Mouse (Mus musculus) gastrocnemius, postnatal 14 days (tissue): Measurements from ENCODE around the gene Adamts2. TPM values are rescaled to one million over a fixed set of nuclear protein-coding genes. Genes with fewer than 3 reads are reported as not detected.

Source experiments
- DNase-seq: peaks from one replicate; pipeline ENCODE4 v3.0.0; 2021; ENCODE audit warnings: mixed read lengths
- intact Hi-C: fragments of 180-260 bp; cut with DNase I; formaldehyde crosslinking; loops from one replicate; pipeline ENCODE4 v1.15.1; 2025; ENCODE audit warnings: low total_unique reads
- long read RNA-seq, 2 experiments: library from polyadenylated mRNA; stranded (forward); transcript quantifications; one replicate each; pipeline ENCODE4 v2.0.0; 2021
- total RNA-seq, 2 experiments: library from RNA; stranded (reverse); gene quantifications; 2 replicates each; pipeline ENCODE4 v1.2.3; 2021

Adamts2 gene
- total RNA-seq, result 10 to 100 TPM; 19.0 to 26.6 TPM
- long read RNA-seq, experiment 1, full-length matches to known transcripts, result 19 of 28 reads
- long read RNA-seq, experiment 1, partial matches to known transcripts, result 6 of 28 reads
- long read RNA-seq, experiment 1, other reads (novel, unspliced or antisense), result 3 of 28 reads
- long read RNA-seq, experiment 2, full-length matches to known transcripts, result 38 of 54 reads
- long read RNA-seq, experiment 2, partial matches to known transcripts, result 9 of 54 reads
- long read RNA-seq, experiment 2, other reads (novel, unspliced or antisense), result 7 of 54 reads

DNA sequence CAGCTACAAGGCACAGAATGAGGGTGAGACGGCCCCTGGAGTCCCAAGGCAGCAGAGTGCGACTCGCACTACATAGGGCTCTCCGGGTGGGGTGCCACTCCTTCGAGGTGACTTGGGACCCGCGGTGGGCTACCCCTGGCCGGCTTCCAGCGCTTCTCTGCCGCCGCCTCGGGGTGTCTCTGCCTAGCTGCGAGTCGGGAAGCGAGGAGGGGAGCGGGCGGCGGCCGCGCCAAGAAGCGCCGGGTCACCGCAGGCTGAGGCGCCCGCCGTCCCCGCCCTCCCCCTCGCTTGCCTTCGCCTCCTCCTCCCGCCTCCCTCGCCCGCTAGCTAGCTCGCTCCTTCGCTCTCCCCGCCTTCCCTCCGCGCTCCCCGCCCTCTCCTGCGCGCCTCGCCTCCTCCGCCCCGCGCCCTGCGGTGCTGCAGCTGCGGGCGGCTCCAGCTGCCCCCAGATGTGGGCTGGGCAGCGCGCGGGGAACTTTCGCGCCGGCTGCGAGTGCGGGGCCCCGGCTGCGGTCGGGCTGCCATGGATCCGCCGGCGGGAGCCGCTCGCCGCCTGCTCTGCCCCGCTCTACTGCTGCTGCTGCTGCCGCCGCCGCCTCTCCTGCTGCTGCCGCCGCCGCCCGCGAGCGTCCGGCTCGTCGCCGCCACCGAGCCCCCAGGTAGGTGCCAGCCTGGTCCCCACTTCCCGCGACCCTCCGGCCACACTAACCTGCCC is at the start of gene Adamts2:
Gene Adamts2 (plus strand): TSS at position 444 of the 715 bp plus-strand sequence.
- peak; percentile 89 for DNase-seq
- intact Hi-C loops, result loop anchor here (10.0 kb wide), 1 partner anchor 147 kb away; no protein-coding TSS in a partner anchor

DNA sequence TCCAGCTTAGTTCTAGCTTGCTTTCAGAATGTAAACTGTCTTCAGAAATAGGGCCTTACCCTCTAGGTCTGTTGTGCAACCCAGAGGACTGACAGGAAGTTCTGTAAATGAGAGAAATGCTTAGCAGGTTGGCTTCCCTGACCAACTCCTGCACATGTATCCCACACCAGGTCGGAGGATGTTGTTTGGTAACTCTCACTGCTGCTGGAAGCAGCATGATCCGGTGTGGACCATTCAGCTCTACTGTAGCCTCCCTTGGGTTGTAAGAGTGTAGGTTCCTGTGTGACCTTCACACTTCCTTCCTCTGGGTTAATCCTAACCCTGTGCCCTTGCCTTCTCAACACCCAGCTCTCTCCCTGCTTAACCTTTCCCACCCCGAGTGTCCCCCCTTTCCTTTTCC is 44.8 kb upstream of the Adamts2 start:
- no peak for DNase-seq
- intact Hi-C loops, result no loop called here

DNA sequence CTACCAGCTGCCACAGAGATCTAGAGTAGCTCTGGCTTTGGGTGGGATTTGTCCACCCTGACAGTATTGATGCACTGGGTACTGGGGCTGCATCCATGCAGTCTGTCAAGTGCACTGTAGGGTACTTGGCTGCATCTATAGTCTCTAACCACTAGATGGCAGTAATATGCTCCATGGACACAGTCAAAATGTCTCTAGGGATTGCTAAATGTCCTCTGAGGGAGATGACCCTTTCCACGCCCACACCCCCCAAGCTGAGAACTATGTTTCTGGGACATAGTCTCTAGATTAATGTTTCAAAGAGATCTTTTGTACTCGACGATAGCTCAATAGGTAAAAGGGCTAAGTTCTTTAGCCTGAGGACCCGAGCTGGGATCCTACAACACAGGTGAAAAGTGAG is 42.8 kb upstream of the Adamts2 start:
- DNase-seq, result no peak
- intact Hi-C loops, result no loop called here

DNA sequence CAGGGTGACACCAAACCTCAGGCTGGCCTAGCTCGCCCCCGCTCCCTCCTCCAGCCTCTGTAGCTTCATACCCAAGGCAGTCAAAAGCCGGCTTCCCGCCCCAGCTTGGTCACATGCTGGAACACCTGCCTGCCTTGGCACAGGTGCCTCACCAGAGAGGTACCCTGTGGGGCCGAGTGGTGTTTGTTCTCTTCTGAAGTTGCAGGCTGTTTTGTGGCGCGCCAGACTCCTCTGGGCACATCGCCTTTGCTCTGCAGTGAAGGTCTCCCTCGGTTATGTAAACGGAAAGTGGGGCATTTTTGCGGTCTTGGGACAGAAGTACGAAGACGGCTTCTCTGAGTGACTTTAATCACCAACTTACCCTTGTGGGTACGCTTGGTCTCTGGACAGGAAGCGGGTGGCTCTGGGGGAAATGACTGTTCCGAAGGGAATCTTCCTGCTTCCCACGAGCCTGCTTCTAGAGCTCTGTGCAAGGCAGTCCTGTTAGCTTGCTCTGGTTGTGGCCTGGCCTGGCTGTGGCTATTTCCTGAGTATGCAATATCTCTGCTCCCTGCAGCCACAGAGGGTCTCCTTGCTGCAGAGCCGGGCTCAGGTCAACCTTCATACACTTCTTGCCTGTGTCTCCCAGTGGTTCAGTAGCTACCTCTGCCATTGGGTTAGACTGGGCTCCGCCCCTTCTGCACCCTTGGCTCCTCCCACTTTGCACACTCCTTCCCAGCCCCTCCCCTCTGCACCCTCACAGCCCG is 36.2 kb upstream of the Adamts2 start:
- intact Hi-C loops, result no loop called here
- no peak for DNase-seq

DNA sequence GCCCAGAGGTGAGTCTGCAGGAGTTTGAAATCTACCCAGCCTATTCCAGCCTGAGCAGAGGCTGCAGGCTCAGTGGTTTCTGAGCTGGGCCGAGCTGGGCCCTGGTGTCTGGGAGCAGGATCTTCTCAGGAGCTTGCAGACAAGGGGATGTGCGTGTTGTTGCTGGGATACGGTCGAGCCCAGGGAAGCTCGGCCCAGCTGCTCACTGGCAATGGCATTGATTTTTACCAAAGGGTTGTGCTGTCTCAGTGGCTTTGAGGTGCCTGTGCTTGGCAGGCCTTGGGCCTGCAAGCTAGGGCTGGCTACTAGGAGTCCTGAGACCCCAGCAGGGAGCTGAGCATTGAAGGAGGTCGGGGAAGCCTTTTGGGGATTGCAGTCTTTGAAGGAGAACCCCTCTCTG is 30.4 kb upstream of the Adamts2 start:
- no peak for DNase-seq
- intact Hi-C loops, result no loop called here

DNA sequence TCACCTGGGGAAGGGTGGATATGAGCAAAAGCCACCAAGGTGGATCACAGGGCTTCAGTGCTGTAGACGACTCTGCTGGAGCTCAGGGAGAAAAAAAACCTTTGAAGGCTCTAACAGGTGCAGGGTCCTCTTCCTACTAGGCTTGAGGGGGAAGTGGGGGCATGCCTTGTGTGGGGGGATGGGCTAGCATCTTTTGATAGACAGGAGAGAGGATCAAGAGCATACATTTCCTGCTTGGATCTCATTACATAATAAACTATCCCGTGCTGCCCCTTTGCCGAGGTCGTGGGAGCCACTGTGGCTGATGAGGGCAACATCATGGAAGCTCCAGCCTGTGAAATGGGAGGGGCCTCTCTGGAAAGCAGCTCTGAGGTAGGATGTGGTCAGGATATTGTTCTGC is 25.4 kb upstream of the Adamts2 start:
- intact Hi-C loops, result no loop called here
- no peak for DNase-seq

DNA sequence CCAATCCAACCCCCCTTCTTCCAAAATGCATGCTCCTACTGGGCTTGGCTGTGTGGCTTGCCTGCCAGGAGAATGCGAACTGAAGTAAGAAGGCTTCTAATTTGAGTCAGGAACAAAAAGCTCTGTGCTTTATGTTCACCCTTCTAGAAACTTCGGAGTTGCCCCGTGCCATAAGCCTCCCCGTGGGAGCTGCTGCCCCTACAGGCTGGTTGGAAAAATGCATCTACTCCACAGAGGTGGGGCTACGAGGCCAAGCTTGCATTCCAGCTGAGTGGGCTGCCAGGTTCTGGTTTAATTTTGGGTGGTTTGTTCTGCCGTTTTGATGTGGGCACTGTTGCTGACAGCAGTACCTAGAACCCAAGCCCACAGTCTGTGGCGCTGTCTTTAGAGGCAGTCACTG is 14.9 kb upstream of the Adamts2 start:
- intact Hi-C loops, result no loop called here
- peak; percentile 54 for DNase-seq

DNA sequence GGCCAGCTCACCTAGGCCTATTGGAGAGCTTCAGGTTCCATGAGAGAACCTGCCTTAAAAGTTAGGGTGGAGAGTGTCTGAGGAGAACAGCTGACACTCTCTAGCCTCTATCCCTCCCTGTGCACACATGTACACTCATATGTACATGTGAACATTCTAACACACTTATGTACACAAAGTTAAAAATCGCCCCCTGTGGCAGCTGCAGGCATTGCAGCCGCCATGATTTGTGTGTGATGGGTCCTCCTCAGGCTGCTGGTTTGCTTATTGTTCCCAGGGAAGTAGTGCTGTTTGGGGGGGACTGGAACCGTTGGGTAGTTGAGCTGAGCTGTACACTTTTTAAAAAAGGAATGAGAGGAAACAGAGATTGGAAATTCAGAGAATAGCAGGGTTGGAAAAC is 14.1 kb upstream of the Adamts2 start:
- intact Hi-C loops, result no loop called here
- DNase-seq, result peak; percentile 40

DNA sequence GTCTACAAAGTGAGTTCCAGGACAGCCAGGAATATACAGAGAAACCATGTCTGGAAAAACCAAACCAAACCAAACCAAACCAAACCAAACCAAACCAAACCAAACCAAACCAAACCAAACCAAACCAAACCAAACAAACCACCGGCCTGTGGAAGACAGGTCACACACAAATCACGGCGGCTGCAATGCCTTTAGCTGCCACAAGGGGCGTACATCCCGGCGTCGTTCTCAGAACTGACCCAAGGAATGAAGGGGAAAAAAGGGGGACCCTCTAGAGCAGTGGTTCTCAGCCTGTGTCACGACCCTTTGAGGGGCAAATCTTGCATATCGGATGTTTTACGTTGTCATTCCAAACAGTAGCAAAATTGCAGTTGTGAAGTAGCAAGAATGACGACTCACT is 12.8 kb upstream of the Adamts2 start:
- intact Hi-C loops, result no loop called here
- DNase-seq, result peak; percentile 40

DNA sequence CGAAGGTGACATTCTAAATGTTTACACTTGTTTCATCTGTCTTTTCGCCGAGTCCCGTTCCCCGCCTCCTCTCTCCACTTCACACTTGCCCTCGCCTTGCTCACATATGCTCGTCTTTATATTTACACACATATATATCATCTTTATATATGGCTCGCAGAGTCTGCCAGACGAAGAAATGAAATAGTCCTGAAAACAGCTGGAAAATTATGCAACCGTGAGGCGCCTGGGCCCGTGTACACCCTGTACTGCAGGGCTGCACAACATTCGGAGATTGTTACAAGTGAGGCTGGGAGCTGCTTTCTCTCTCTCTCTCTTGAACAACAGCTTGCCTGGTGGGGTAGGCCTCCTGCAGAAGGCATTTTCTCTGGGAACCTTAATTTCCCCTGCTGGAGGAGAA is 10.8 kb upstream of the Adamts2 start:
- no peak for DNase-seq
- intact Hi-C loops, result loop anchor here (10.0 kb wide), 1 partner anchor 174 kb away; no protein-coding TSS in a partner anchor

DNA sequence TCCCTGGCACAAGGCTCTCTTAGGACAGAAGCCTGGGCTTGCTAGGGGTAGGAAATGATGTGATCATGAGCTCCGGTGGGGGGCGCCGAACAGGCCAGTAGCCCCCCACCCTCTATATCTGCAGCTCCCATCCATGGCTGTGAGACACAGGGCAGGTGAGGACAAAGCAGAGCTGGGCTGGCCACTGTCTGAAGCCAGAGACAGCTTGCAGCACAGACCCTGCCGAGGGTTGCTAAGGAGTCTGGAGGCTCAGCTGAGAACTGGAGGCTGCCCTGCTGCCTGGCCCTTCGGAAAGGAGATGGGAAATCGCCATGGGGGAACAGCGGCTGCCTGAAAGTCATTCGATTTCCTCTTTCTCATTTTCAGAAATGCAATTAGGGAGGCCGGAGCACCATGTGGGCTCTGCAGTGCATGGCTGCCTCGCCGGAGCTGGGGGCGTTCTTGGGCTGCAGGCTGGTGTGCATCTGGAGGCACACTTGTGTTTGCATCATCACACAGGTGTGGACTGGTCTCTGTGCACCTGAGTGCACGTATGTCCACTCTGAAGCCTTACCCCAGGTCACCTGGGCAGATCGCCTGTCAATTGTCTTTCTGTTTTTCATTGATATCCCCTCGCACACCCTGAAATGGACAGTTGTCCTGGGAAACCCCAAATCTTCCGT is 8.9 kb upstream of the Adamts2 start:
- no peak for DNase-seq
- intact Hi-C loops, result loop anchor here (10.0 kb wide), 1 partner anchor 172 kb away; no protein-coding TSS in a partner anchor

DNA sequence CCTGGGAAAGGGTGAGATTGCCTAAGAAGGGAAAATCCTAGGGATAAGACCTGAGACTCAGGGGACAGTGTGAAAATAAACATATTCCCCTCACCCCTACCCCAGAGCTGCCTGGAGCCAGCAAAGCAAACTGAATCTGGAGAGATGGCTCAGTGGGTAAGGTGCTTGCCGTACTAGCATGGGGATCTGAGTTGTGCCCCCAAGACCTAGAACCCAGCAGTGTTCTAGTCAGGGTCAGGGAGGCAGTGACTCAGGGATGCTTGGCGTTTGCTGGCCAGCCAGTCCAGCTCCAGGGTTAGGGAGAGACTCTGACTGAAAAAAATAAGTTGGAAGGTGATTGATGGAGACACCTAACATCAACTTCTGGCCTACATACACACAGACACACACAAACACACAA is 5.3 kb upstream of the Adamts2 start:
- intact Hi-C loops, result loop anchor here (10.0 kb wide), 1 partner anchor 168 kb away; no protein-coding TSS in a partner anchor
- no peak for DNase-seq

DNA sequence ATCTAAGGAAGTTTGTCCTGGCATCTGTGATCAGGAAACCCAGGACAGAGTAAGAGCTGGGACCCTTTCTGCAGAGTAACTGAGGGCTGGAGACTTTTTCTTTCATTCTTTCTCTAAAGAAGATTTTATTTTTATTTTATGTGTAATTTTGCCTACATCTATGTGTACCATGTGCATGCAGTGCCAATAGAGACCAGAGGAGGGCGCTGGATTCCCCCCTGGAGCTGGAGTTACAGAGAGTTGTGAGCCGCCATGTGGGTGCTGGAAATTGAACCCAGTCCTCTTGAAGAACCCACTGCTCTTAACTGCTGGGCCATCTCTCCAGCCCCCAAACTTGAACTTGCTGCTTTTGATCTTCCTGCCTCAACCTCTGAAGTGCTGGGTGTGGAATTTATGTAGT is 2.7 kb upstream of the Adamts2 start:
- DNase-seq, result no peak
- intact Hi-C loops, result loop anchor here (10.0 kb wide), 1 partner anchor 166 kb away; no protein-coding TSS in a partner anchor

DNA sequence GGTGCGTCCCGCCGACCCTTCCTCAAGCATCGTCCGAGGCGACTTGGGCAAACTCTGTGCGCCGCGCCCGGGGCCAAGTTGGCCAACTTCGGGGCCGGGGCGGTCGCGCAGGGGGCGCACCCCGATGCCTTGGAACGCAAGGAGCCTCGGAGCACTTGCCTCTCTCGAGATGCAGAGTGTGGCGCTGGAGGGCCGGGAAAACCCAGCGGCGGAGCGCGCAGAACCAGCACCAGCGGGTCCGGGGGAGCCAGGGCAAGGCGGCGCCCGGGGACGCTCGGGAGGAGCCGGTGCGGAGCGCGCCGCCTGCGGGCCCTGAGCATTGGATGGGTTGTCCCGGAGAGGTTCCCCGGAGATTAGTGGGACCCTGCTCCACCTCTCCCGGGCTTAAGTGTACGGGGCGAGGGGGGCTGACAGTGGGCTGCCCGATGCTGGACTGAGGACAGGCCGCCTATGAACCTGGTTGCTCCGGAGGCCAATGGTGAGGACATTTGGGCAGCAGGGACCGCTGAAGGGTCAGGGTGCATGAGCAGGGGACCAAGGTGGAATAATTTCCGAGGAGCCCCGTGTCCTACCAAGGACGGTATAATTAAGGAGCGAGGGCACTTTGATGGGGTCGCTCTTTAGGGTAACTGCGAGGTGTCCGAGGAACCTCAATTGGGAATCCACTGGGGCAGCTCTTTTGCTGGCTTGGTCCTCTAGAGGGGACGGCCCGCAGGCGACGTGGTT is 635 bp downstream of the Adamts2 start:
- DNase-seq, result peak; percentile 64
- intact Hi-C loops, result loop anchor here (10.0 kb wide), 1 partner anchor 148 kb away; no protein-coding TSS in a partner anchor

DNA sequence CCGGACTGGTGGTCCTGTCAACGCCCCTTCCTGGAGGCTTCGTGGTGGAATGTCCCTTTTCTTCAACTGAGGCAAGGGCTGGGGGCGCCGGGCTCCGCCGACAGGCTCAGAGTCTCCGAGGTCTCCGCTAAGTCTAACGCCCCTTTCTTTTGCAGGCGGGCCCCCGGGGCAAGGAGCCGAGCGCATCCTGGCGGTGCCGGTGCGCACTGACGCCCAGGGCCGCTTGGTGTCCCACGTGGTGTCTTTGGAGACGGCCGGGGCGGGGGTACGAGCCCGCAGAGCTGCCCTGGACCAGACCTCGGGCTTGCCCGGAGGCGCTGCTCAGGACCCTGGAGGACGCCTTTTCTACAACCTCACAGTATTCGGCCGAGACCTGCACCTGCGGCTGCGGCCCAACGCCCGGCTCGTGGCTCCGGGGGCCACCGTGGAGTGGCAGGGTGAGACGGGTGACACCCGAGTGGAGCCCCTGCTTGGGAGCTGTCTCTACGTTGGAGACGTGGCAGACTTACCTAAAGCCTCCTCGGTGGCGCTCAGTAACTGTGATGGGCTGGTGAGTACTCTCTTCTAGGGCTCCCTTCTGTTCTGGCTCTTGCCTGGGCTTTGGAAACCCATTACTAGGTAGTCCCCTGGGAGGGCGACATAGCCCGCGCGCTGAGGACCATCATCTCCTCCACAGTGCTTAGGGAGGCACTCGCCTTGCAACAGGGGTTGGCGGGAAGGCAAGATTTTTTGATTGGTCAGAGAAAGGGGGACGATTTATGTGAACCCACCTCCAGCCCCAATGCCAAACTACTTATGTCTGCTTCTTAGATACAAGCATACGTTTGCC is 1.4 kb downstream of the Adamts2 start:
- intact Hi-C loops, result loop anchor here (10.0 kb wide), 1 partner anchor 148 kb away; no protein-coding TSS in a partner anchor

DNA sequence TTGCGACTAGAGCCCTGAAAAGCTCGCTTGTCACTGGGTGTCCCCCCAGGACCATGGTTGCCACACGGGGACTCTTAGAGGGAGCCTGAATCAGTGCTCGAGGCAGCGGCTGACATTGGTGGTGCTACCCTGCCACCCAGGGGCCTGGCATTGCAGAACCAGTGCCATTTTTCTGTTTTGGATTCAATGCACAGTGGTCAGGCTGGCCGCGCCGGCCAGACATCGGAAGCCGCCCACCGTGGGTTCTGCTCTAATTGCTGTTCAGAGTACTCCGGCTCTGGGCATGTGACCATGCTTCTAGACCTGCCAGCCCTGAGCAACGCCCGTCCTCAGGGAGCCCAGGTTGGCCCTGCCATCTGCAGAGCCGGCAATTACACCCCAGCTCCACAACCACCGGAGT is 2.5 kb downstream of the Adamts2 start:
- intact Hi-C loops, result loop anchor here (10.0 kb wide), 1 partner anchor 150 kb away; no protein-coding TSS in a partner anchor

More for the DNA sequence above, 1.4 kb downstream of the Adamts2 start:
- peak; percentile 73 for DNase-seq

DNA sequence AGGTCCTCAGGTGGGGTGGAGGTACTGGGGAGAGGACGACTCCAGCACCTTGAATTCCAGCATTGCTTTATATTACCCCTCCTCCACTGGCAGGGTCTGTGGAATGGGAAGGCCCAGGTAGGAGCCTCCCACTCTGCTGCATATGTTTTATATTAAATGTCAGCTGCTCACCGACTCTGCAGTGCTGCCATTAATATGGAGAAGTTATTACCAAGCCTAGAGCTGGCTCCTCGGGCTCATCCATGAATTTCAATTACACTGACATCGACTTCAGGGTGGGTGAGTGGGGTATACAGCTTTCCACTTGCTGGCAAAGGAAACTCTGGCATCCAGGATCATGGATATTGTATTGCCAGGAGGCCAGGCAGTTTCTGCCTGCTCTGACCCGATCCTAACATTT is 9.3 kb downstream of the Adamts2 start:
- intact Hi-C loops, result no loop called here
- DNase-seq, result no peak

More for the DNA sequence above, 2.5 kb downstream of the Adamts2 start:
- no peak for DNase-seq

DNA sequence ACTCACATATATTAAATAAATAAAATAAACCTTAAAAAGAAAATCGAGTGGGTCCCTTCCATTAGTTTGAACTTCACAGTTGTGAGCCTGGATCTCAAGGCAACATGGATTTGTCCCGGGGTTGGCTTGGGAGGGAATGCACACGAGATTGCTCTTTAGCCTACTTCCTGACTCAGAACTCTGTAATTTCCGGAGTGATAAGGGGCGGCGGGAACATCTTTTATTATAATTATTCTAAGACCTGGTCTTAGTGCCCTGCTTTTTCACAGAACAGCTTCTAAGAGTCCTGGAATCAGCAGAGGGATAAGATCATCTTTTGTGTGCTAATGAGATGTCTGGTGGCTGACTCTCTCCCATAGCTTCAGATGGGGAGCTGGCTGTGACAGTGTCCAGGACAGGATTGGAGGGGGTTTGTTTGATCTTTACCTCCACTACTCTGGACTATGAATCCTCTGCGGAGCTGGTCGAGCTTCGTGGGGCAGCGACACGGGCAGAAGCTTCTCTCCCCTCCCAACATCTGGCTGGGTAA is 15.2 kb downstream of the Adamts2 start:
- intact Hi-C loops, result no loop called here
- DNase-seq, result no peak
